Mouse (Mus musculus) CH12.LX (cell line): ENCODE data around the gene Isca1.

Experiments used
- CTCF ChIP-seq, 2 experiments: IDR thresholded peaks in 1 of 2; conservative IDR thresholded peaks in 1 of 2; 2 replicates each; pipeline ENCODE4 v1.5.1; 2011 to 2012; ENCODE audit warnings: low read depth in 2 of 2, low read length in 2 of 2, improper control_type of control experiment in 1 of 2, inconsistent platforms in 1 of 2, mild to moderate bottlenecking in 1 of 2, moderate library complexity in 1 of 2
- ELF1 ChIP-seq: IDR thresholded peaks from 2 replicates; pipeline ENCODE4 v1.6.1; 2014; ENCODE audit warnings: low read depth, mild to moderate bottlenecking, inconsistent platforms, low read length, improper control_type of control experiment
- MXI1 ChIP-seq: IDR thresholded peaks from 2 replicates; pipeline ENCODE4 v1.6.1; 2011; ENCODE audit warnings: mild to moderate bottlenecking, low read depth, low read length, improper control_type of control experiment
- MYC ChIP-seq: IDR thresholded peaks from 2 replicates; pipeline ENCODE4 v1.6.1; 2011; ENCODE audit warnings: low read depth, mild to moderate bottlenecking, improper control_type of control experiment, low read length
- NELFE ChIP-seq: IDR thresholded peaks from 2 replicates; pipeline ENCODE4 v1.6.1; 2011; ENCODE audit warnings: low read depth, low read length, improper control_type of control experiment
- PAX5 ChIP-seq: IDR thresholded peaks from 2 replicates; pipeline ENCODE4 v1.6.1; 2012; ENCODE audit warnings: low read length, inconsistent platforms, mixed read lengths
- POLR2A ChIP-seq: IDR thresholded peaks from 2 replicates; pipeline ENCODE4 v1.6.1; 2011; ENCODE audit warnings: low read depth, mild to moderate bottlenecking, improper control_type of control experiment, low read length
- TBP ChIP-seq: conservative IDR thresholded peaks from 2 replicates; pipeline ENCODE4 v1.6.1; 2011; ENCODE audit warnings: low read depth, low read length, improper control_type of control experiment

GRCm38 (mm10) chr13:59814109-59814591, 44.5 kb upstream of the Isca1 start:
- TF ChIP-seq ELF1 (no peak), CTCF (conservative IDR thresholded peaks at IDR 0.05 in 1 of 2, IDR thresholded peaks at IDR 0.05 in 1 of 2; ENCODE audit: low read depth in 2 of 2, low read length in 2 of 2) (no peak), MYC (no peak), NELFE (no peak), PAX5 (no peak), POLR2A (no peak), TBP (no peak), MXI1 (no peak)
